Mouse (Mus musculus): ENCODE data around the gene Plekhg5.

GRCm38 (mm10) chr4:152079261-152079660 lies 7.0 kb downstream of the Plekhg5 start:
- TF ChIP-seq GATA1 (IDR thresholded peaks at IDR 0.05; ENCODE audit: borderline replicate concordance, low read length) (no peak), FLI1 (IDR thresholded peaks at IDR 0.05; ENCODE audit: low read length) (no peak)
